Comparison of ENCODE assay signal across 8 mouse cellular contexts in the genomic region with DNA sequence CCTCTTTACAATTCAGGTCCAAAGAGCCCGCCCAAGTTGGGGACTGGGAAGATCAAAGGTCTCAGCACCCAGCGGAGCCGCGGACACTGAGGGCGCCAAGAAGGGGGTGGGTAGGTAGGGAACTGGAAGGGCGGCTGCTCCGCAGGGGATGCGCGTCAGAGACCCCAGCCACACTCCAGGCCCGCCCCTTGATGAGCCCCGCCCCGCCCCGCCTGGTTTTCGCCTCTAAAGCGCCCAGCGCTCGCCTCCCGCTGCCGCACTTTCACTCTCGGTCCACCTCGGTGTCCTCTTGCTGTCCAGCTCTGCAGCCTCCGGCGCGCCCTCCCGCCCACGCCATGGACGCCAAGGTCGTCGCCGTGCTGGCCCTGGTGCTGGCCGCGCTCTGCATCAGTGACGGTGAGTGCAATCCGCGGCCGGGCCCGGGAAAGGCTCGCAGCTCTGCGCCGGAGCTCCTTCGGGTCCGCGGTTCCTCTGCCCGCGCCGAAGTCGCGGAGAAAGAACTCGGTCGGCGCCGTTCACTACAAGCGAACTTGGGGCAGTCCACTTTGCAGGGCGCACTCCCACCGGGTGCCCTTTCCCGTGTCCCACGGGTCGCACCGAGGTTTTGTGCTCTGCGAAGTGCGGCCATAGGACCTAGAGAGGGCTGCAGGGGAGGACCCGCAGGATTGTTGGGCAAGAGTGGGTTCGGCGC. TPM values are rescaled to one million over a fixed set of nuclear protein-coding genes. Genes with fewer than 3 reads are reported as not detected.
A peak's percentile ranks its signal among the peaks of the same experiment; 100 is the strongest.
DNase-seq lines count a peak whose midpoint lies in the region; ATAC-seq and TF ChIP-seq lines count a peak whose summit lies in the region.

A gene (plus strand): TSS at position 215 of the 691 bp plus-strand sequence.

- DNase-seq in R1 (ENCODE audit: low read depth, low spot score) = peak; percentile 27
- peak; percentile 13 to 15 for DNase-seq in frontal cortex, postnatal 25 days (ENCODE audit: low spot score in 2 of 2)
- peak; percentile 81 for DNase-seq in hindbrain, embryonic 10.5 days (ENCODE audit: low spot score)
- peak; percentile 29 to 30 for DNase-seq in layer of hippocampus, postnatal 14 days (ENCODE audit: low spot score in 2 of 2)
- peak; percentile 67 for DNase-seq in lung, postnatal 10 days
- peak; percentile 42 to 52 for DNase-seq in right cerebral cortex, postnatal 10 days (ENCODE audit: low spot score in 2 of 2)

- ATAC-seq in activated CD4-positive, CD25-positive, alpha-beta regulatory T cell, adult 4 months = no peak

- H3K27me3 ChIP-seq in hindbrain, embryonic 10.5 days (ENCODE audit: insufficient read depth, poor library complexity, severe bottlenecking) = peaks cover 79% of the 10 kb centered on the region

- TF ChIP-seq POLR2A in bone marrow macrophage, adult 2 months (IDR thresholded peaks at IDR 0.05; ENCODE audit: borderline replicate concordance, low read depth, low read length) = no peak

- H3K4me1 ChIP-seq in bone marrow macrophage, adult 2 months (ENCODE audit: control insufficient read depth, insufficient read depth, low read length) = peaks cover 2% of the 10 kb centered on the region; the same call in 1 of the 2 replicates
- H3K4me1 ChIP-seq in hindbrain, embryonic 10.5 days (replicated peaks) = peaks cover 39% of the 10 kb centered on the region

- TF ChIP-seq CTCF in bone marrow macrophage, adult 2 months (IDR thresholded peaks at IDR 0.05; ENCODE audit: low read depth, low read length) = no peak

- no peaks in the 10 kb centered on the region for H3K36me3 ChIP-seq in hindbrain, embryonic 10.5 days

- WGBS in hindbrain, embryonic 10.5 days = under 1% methylated on average over 64 of the region's 64 CpGs

- H3K27ac ChIP-seq in bone marrow macrophage, adult 2 months (ENCODE audit: insufficient read depth, low read depth, low read length) = no peak within 1 kb of the TSS
- peak within 1 kb of the TSS; percentile 87 for H3K27ac ChIP-seq in hindbrain, embryonic 10.5 days

- H3K9me3 ChIP-seq in hindbrain, embryonic 10.5 days = no peaks in the 10 kb centered on the region

- peak within 1 kb of the TSS; percentile 67 for H3K4me3 ChIP-seq in bone marrow macrophage, adult 2 months (ENCODE audit: insufficient read depth, low read length)
- peak within 1 kb of the TSS; percentile 71 for H3K4me3 ChIP-seq in hindbrain, embryonic 10.5 days

RNA-seq across cellular contexts. Expression of the gene that starts here (rescaled TPM):
- polyA plus RNA-seq in bone marrow macrophage, adult 2 months (2012; ENCODE audit: insufficient read depth, insufficient read length, missing spikeins) = 1.0 and 1.6 TPM in 2 replicates
- 63.6 and 67.1 TPM in 2 replicates for polyA plus RNA-seq in hindbrain, embryonic 10.5 days (2016; fragmentation: Nextera tagmentation; extraction: Ambion mirVana)
- total RNA-seq in layer of hippocampus, postnatal 14 days (2021) = 10 to 100 TPM; 41.7 to 45.2 TPM
- not detected for polyA plus RNA-seq in activated CD4-positive, CD25-positive, alpha-beta regulatory T cell, adult 4 months (2017; shearing (Covaris generic))

Comparison
In these comparisons a context has a peak if more than half of its experiments do, and no peak if none do; other contexts are left out.
1. RNA of the gene that starts here (polyA plus RNA-seq): 63.6 to 67.1 TPM in hindbrain, embryonic 10.5 days; 1.0 to 1.6 TPM in bone marrow macrophage, adult 2 months and not detected in activated CD4-positive, CD25-positive, alpha-beta regulatory T cell, adult 4 months; every median in the first group is over 10 times any median in the second.
2. DNase-seq: peak in every context shown above with its lines; median percentile 81 in hindbrain, embryonic 10.5 days; 67 in lung, postnatal 10 days; 47 in right cerebral cortex, postnatal 10 days; 30 in layer of hippocampus, postnatal 14 days; 27 in R1; 14 in frontal cortex, postnatal 25 days.